Mouse (Mus musculus): ENCODE data around the gene Padi6.
A peak's percentile ranks its signal among the peaks of the same experiment; 100 is the strongest.

Padi6 gene

DNA sequence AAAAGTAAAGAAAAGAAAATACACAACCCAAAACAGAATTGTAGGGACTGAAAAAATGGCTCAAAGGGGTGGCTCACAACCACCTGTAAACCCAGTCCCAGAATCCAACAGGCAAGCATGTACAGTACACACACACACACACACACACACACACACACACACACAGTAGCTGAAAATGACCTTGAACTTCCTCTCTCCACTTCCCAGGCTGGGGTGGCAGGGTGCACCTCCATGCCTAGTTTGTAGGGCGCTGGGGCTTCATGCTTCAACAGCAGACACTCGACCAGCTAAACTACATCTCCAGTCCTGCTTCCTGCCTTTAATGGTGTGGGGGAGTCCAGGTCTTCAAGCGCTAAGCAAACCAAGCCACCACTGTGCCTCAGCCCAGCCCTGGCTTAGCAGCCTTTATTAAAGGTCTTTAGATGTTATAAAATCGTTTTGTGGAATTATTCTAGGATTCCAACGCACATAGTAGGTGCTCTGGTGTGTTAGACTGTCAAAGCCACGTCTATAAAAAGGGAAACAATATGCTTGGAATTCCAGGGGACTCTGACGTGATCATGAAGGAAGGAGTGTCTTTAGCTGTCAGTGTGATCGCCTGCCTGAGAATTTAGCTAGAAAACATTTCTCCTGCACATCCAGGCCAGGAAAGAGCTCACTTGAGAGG, 61.6 kb downstream of the Padi6 start:
- DNase-seq (ENCODE audit: low spot score): no peak

DNA sequence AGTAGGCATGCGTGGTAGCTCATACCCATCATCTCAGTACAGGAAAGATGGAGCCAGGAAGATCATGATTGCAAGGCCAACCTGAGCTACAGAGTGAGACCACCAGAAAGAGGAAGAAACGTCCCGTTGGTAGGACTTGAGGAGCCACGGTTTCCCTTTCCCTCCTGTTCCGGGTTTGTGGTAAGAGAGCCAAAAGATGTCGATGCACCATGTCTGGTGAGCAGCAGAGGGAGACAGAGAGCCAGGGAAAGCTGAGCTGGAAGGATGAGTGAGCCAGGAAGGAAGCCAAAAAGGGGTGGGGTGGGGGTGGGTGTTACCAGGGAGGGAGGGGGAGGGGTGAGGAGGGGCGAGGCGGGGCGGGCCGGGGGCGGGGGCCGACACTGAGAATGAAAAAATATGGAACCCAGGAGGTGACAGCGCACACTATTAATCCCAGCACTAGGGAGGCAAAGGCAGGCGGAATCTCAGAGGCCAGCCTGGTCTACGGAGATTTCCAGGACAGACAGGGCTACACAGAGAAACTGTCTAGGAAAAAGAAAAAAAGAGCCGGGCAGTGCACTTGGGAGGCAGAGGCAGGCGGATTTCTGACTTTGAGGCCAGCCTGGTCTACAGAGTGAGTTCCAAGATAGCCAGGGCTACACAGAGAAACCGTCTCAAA, 62.6 kb downstream of the Padi6 start:
- DNase-seq (ENCODE audit: low spot score): peak; percentile 84

DNA sequence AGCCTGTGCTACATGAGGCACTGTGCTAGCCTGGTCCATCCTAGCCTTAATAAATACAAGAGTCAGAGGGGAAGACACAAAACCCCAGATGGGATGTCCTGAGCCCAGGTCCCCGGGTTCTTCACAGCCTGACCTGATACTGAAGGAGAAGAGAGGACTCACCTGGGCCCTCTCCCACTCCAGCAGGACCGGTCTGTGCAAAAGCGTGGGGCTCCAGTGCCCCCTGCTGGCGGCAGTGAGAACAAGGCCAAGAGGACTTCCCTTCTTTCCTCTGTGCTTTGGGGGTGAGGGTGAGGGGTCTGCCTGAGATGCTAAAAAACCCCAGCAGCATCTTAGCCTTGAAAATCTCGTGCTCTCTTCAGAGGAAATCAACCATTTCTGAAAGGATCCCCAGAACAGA, 63.4 kb downstream of the Padi6 start:
- peak; percentile 68 for DNase-seq (ENCODE audit: low spot score)

Measured in testis, postnatal 10 days (tissue).